Mouse (Mus musculus) neural tube, embryonic 15.5 days (tissue): ENCODE data around the gene Igf2bp1. TPM values are rescaled to one million over a fixed set of nuclear protein-coding genes. Genes with fewer than 3 reads are reported as not detected.

ENCODE experiments used
- ATAC-seq: fragments of 200-750 bp; cut with Nextera tagmentation; 2 replicates; pipeline ENCODE4 v1.8.0; 2017; ENCODE audit warnings: mild to moderate bottlenecking, moderate TSS enrichment, moderate library complexity; ENCODE audit not compliant: low FRiP score
- H3K27ac ChIP-seq: fragments of 300-500 bp; sonication (generic); replicated peaks from 2 replicates; pipeline ENCODE4 v1.5.1; 2015; ENCODE audit warnings: mild to moderate bottlenecking, inconsistent platforms
- H3K27me3 ChIP-seq: fragments of 300-500 bp; sonication (generic); replicated peaks from 2 replicates; pipeline ENCODE4 v1.6.1; 2015; ENCODE audit warnings: inconsistent platforms
- H3K36me3 ChIP-seq: fragments of 300-500 bp; sonication (generic); 2 replicates; pipeline ENCODE4 v1.6.1; 2015; ENCODE audit warnings: inconsistent platforms
- H3K4me1 ChIP-seq: fragments of 300-500 bp; sonication (generic); 2 replicates; pipeline ENCODE4 v1.6.1; 2015; ENCODE audit warnings: inconsistent platforms
- H3K4me2 ChIP-seq: fragments of 300-500 bp; sonication (generic); 2 replicates; pipeline ENCODE4 v1.6.1; 2015; ENCODE audit warnings: inconsistent platforms, mild to moderate bottlenecking, moderate library complexity
- H3K4me3 ChIP-seq: fragments of 300-500 bp; sonication (generic); replicated peaks from 2 replicates; pipeline ENCODE4 v1.5.1; 2015; ENCODE audit warnings: mild to moderate bottlenecking, inconsistent platforms
- H3K9ac ChIP-seq: fragments of 300-500 bp; sonication (generic); replicated peaks from 2 replicates; pipeline ENCODE4 v1.6.1; 2015; ENCODE audit warnings: mild to moderate bottlenecking, inconsistent platforms
- H3K9me3 ChIP-seq: fragments of 300-500 bp; sonication (generic); replicated peaks from 2 replicates; pipeline ENCODE4 v1.6.1; 2016; ENCODE audit warnings: inconsistent platforms
- WGBS: fragments of 180-500 bp; shearing (Covaris S2); methylation state at CpG from one replicate; pipeline ENCODE4 v1.1.7; 2015; ENCODE audit warnings: mixed read lengths; 5-methylcytosine and 5-hydroxymethylcytosine counted together
- polyA plus RNA-seq: library from polyadenylated mRNA; unstranded; fragments of >200 nt; fragmentation: Nextera tagmentation; extraction: Ambion mirVana; gene quantifications from 2 replicates; pipeline ENCODE4 v1.2.1, GENCODE M21; 2015

The Igf2bp1 gene
- polyA plus RNA-seq, 1 experiment from 2014 or later = 6.7 TPM

- 49% methylated on average over 8 of the region's 8 CpGs for WGBS
- peak overlapping the region; percentile 90 for H3K4me2 ChIP-seq
These were observed 28.4 kb upstream of the Igf2bp1 start for GRCm38 (mm10) chr11:96034116-96034515.

GRCm38 (mm10) chr11:96033264-96033663 lies 27.5 kb upstream of the Igf2bp1 start:
- Histone ChIP-seq H3K36me3 (peaks cover 4% of the 10 kb centered on the region; the same call in 1 of the 2 replicates), H3K4me1 (peaks cover 33% of the 10 kb centered on the region), H3K27ac (no peak overlapping the region), H3K4me3 (no peak overlapping the region), H3K9ac (no peak overlapping the region), H3K27me3 (peaks cover 17% of the 10 kb centered on the region), H3K9me3 (no peaks in the 10 kb centered on the region), H3K4me2 (no peak overlapping the region)
- no peak for ATAC-seq
- 95% methylated on average over 2 of the region's 3 CpGs for WGBS

More at GRCm38 (mm10) chr11:96034116-96034515, 28.4 kb upstream of the Igf2bp1 start:
- Histone ChIP-seq H3K27me3 (peaks cover 13% of the 10 kb centered on the region), H3K27ac (peak overlapping the region; percentile 63; the same call in 1 of the 2 replicates), H3K36me3 (peaks cover 11% of the 10 kb centered on the region), H3K4me3 (peak overlapping the region; percentile 73), H3K9ac (no peak overlapping the region), H3K4me1 (peaks cover 33% of the 10 kb centered on the region), H3K9me3 (no peaks in the 10 kb centered on the region)
- ATAC-seq = no peak

- WGBS = 83% methylated on average over 2 of the region's 2 CpGs
- H3K27me3 ChIP-seq = peaks cover 18% of the 10 kb centered on the region
These were observed 26.0 kb upstream of the Igf2bp1 start for GRCm38 (mm10) chr11:96031701-96032100.

GRCm38 (mm10) chr11:96030571-96030970 lies 24.8 kb upstream of the Igf2bp1 start:
- no peak overlapping the region for H3K4me3 ChIP-seq
- H3K9ac ChIP-seq = no peak overlapping the region

More at GRCm38 (mm10) chr11:96031701-96032100, 26.0 kb upstream of the Igf2bp1 start:
- H3K4me3 ChIP-seq = no peak overlapping the region
- H3K4me2 ChIP-seq = no peak overlapping the region
- no peaks in the 10 kb centered on the region for H3K9me3 ChIP-seq
- no peak overlapping the region for H3K9ac ChIP-seq
- H3K27ac ChIP-seq = no peak overlapping the region
- H3K36me3 ChIP-seq = no peaks in the 10 kb centered on the region
- H3K4me1 ChIP-seq = peaks cover 22% of the 10 kb centered on the region
- no peak for ATAC-seq

GRCm38 (mm10) chr11:96028130-96028529 lies 22.4 kb upstream of the Igf2bp1 start:
- no peak overlapping the region for H3K27ac ChIP-seq
- H3K27me3 ChIP-seq = peaks cover 22% of the 10 kb centered on the region
- WGBS = 63% methylated on average over 5 of the region's 5 CpGs
- H3K4me1 ChIP-seq = no peaks in the 10 kb centered on the region
- no peak overlapping the region for H3K4me2 ChIP-seq
- no peaks in the 10 kb centered on the region for H3K36me3 ChIP-seq
- H3K9ac ChIP-seq = no peak overlapping the region
- ATAC-seq = no peak
- no peaks in the 10 kb centered on the region for H3K9me3 ChIP-seq
- no peak overlapping the region for H3K4me3 ChIP-seq

More at GRCm38 (mm10) chr11:96030571-96030970, 24.8 kb upstream of the Igf2bp1 start:
- no peak for ATAC-seq
- H3K9me3 ChIP-seq = no peaks in the 10 kb centered on the region
- H3K27me3 ChIP-seq = peaks cover 22% of the 10 kb centered on the region
- H3K36me3 ChIP-seq = no peaks in the 10 kb centered on the region
- H3K4me1 ChIP-seq = peaks cover 12% of the 10 kb centered on the region
- H3K4me2 ChIP-seq = no peak overlapping the region
- WGBS = 86% methylated on average over 3 of the region's 3 CpGs
- no peak overlapping the region for H3K27ac ChIP-seq

- H3K9me3 ChIP-seq = no peaks in the 10 kb centered on the region
- H3K4me3 ChIP-seq = no peak overlapping the region
- H3K27ac ChIP-seq = no peak overlapping the region
- H3K4me1 ChIP-seq = no peaks in the 10 kb centered on the region
- no peak overlapping the region for H3K4me2 ChIP-seq
- ATAC-seq = no peak
- H3K36me3 ChIP-seq = no peaks in the 10 kb centered on the region
- no peaks in the 10 kb centered on the region for H3K27me3 ChIP-seq
- 72% methylated on average over 4 of the region's 4 CpGs for WGBS
- H3K9ac ChIP-seq = no peak overlapping the region
These were observed 14.9 kb upstream of the Igf2bp1 start for GRCm38 (mm10) chr11:96020622-96021021.

- no peak for ATAC-seq
- WGBS = 29% methylated on average over 9 of the region's 9 CpGs
- Histone ChIP-seq H3K4me2 (no peak overlapping the region), H3K27me3 (no peaks in the 10 kb centered on the region), H3K9ac (no peak overlapping the region), H3K36me3 (no peaks in the 10 kb centered on the region), H3K27ac (no peak overlapping the region), H3K4me1 (no peaks in the 10 kb centered on the region), H3K4me3 (no peak overlapping the region), H3K9me3 (no peaks in the 10 kb centered on the region)
These were observed 12.2 kb upstream of the Igf2bp1 start for GRCm38 (mm10) chr11:96017941-96018351.

- H3K4me1 ChIP-seq = no peaks in the 10 kb centered on the region
- H3K27me3 ChIP-seq = peaks cover 3% of the 10 kb centered on the region; the same call in 1 of the 2 replicates
- H3K27ac ChIP-seq = no peak overlapping the region
- H3K4me2 ChIP-seq = no peak overlapping the region
- ATAC-seq = no peak
- no peak overlapping the region for H3K9ac ChIP-seq
- H3K4me3 ChIP-seq = no peak overlapping the region
- no peaks in the 10 kb centered on the region for H3K36me3 ChIP-seq
- no peaks in the 10 kb centered on the region for H3K9me3 ChIP-seq
- 49% methylated on average over 5 of the region's 5 CpGs for WGBS
These were observed 9.7 kb upstream of the Igf2bp1 start for GRCm38 (mm10) chr11:96015421-96015820.

GRCm38 (mm10) chr11:96011982-96012381 lies 6.2 kb upstream of the Igf2bp1 start:
- peaks cover 10% of the 10 kb centered on the region; the same call in 1 of the 2 replicates for H3K4me1 ChIP-seq
- no peak overlapping the region for H3K4me2 ChIP-seq
- H3K4me3 ChIP-seq = no peak overlapping the region
- H3K9ac ChIP-seq = no peak overlapping the region
- H3K27ac ChIP-seq = no peak overlapping the region
- peaks cover 3% of the 10 kb centered on the region; the same call in 1 of the 2 replicates for H3K27me3 ChIP-seq
- H3K36me3 ChIP-seq = no peaks in the 10 kb centered on the region
- no peaks in the 10 kb centered on the region for H3K9me3 ChIP-seq
- 2% methylated on average over 5 of the region's 8 CpGs for WGBS
- no peak for ATAC-seq

- Histone ChIP-seq H3K4me2 (no peak overlapping the region), H3K27me3 (peaks cover 3% of the 10 kb centered on the region; the same call in 1 of the 2 replicates), H3K27ac (no peak overlapping the region), H3K36me3 (no peaks in the 10 kb centered on the region), H3K9me3 (no peaks in the 10 kb centered on the region), H3K9ac (no peak overlapping the region), H3K4me3 (no peak overlapping the region), H3K4me1 (peaks cover 34% of the 10 kb centered on the region)
- WGBS = 0% methylated on average over 1 of the region's 1 CpGs
- ATAC-seq = no peak
These were observed 3.1 kb upstream of the Igf2bp1 start for GRCm38 (mm10) chr11:96008827-96009226.

- Histone ChIP-seq H3K4me3 (peak overlapping the region; percentile 55), H3K9ac (peak overlapping the region; percentile 63), H3K4me1 (peaks cover 42% of the 10 kb centered on the region), H3K27ac (peak overlapping the region; percentile 82), H3K27me3 (peaks cover 3% of the 10 kb centered on the region; the same call in 1 of the 2 replicates), H3K36me3 (no peaks in the 10 kb centered on the region), H3K4me2 (peak overlapping the region; percentile 92), H3K9me3 (no peaks in the 10 kb centered on the region)
- no peak for ATAC-seq
- under 1% methylated on average over 33 of the region's 33 CpGs for WGBS
These were observed 1.9 kb upstream of the Igf2bp1 start for GRCm38 (mm10) chr11:96007516-96008235.

- under 1% methylated on average over 61 of the region's 67 CpGs for WGBS
- Histone ChIP-seq H3K4me3 (peak overlapping the region; percentile 55), H3K9ac (peak overlapping the region; percentile 63), H3K9me3 (no peaks in the 10 kb centered on the region), H3K27me3 (peaks cover 3% of the 10 kb centered on the region; the same call in 1 of the 2 replicates), H3K27ac (peak overlapping the region; percentile 82), H3K4me2 (peak overlapping the region; percentile 92), H3K4me1 (peaks cover 49% of the 10 kb centered on the region), H3K36me3 (no peaks in the 10 kb centered on the region)
- ATAC-seq = peak; percentile 77
These were observed 1.2 kb upstream of the Igf2bp1 start for GRCm38 (mm10) chr11:96006852-96007515.
